8 mouse cellular contexts compared by ENCODE assay signal in genomic region chr6:94648496-94648895, GRCm38 (mm10). TPM values are rescaled to one million over a fixed set of nuclear protein-coding genes. Genes with fewer than 3 reads are reported as not detected.
DNase-seq lines count a peak whose midpoint lies in the region; ATAC-seq and TF ChIP-seq lines count a peak whose summit lies in the region.

No protein-coding gene starts in this region.

- peak overlapping the region; percentile 88 for H3K27ac ChIP-seq in kidney, embryonic 15.5 days
- peak overlapping the region; percentile 78 for H3K27ac ChIP-seq in embryonic facial prominence, embryonic 13.5 days
- H3K27ac ChIP-seq in hindbrain, embryonic 16.5 days (ENCODE audit: low read depth, low read length) = peak overlapping the region; percentile 69
- H3K27ac ChIP-seq in midbrain, postnatal 0 days (ENCODE audit: low read depth, low read length) = 0 out of 2 replicates have a peak overlapping the region, but pooled peaks have one; percentile 21

- H3K9me3 ChIP-seq in kidney, embryonic 15.5 days (replicated peaks) = no peaks in the 10 kb centered on the region
- no peaks in the 10 kb centered on the region for H3K9me3 ChIP-seq in embryonic facial prominence, embryonic 13.5 days
- no peaks in the 10 kb centered on the region for H3K9me3 ChIP-seq in hindbrain, embryonic 16.5 days (ENCODE audit: control insufficient read depth, low read length)
- H3K9me3 ChIP-seq in midbrain, postnatal 0 days (ENCODE audit: low read length) = no peaks in the 10 kb centered on the region

- no peak overlapping the region for H3K4me2 ChIP-seq in kidney, embryonic 15.5 days
- H3K4me2 ChIP-seq in embryonic facial prominence, embryonic 13.5 days = peak overlapping the region; percentile 37; the same call in 1 of the 2 replicates
- peak overlapping the region; percentile 4; the same call in 1 of the 2 replicates for H3K4me2 ChIP-seq in hindbrain, embryonic 16.5 days (ENCODE audit: low read length)
- no peak overlapping the region for H3K4me2 ChIP-seq in midbrain, postnatal 0 days (ENCODE audit: low read depth, low read length, poor library complexity, severe bottlenecking)

- ATAC-seq in kidney, embryonic 15.5 days (replicated peaks; ENCODE audit: low FRiP score) = no peak
- ATAC-seq in embryonic facial prominence, embryonic 13.5 days (ENCODE audit: insufficient number of reproducible peaks, insufficient read depth, low FRiP score, low TSS enrichment, low read depth) = no peak
- no peak for ATAC-seq in hindbrain, embryonic 16.5 days
- ATAC-seq in midbrain, postnatal 0 days (ENCODE audit: low FRiP score) = no peak

- no peaks in the 10 kb centered on the region for H3K27me3 ChIP-seq in kidney, embryonic 15.5 days
- no peaks in the 10 kb centered on the region; the same call in 1 of the 2 replicates for H3K27me3 ChIP-seq in embryonic facial prominence, embryonic 13.5 days
- no peaks in the 10 kb centered on the region for H3K27me3 ChIP-seq in hindbrain, embryonic 16.5 days (replicated peaks; ENCODE audit: control insufficient read depth, insufficient read depth, low read length)
- H3K27me3 ChIP-seq in midbrain, postnatal 0 days (ENCODE audit: insufficient read depth, low read length) = no peaks in the 10 kb centered on the region

- H3K36me3 ChIP-seq in kidney, embryonic 15.5 days = no peaks in the 10 kb centered on the region
- H3K36me3 ChIP-seq in embryonic facial prominence, embryonic 13.5 days = peaks cover 4% of the 10 kb centered on the region; the same call in 1 of the 2 replicates
- no peaks in the 10 kb centered on the region for H3K36me3 ChIP-seq in hindbrain, embryonic 16.5 days (ENCODE audit: control insufficient read depth, insufficient read depth, low read length)
- H3K36me3 ChIP-seq in midbrain, postnatal 0 days (ENCODE audit: insufficient read depth, low read length) = no peaks in the 10 kb centered on the region

- H3K9ac ChIP-seq in kidney, embryonic 15.5 days = peak overlapping the region; percentile 17; the same call in 1 of the 2 replicates
- H3K9ac ChIP-seq in embryonic facial prominence, embryonic 13.5 days = 0 out of 2 replicates have a peak overlapping the region, but pooled peaks have one; percentile 37
- H3K9ac ChIP-seq in hindbrain, embryonic 16.5 days (ENCODE audit: low read depth, low read length) = no peak overlapping the region
- no peak overlapping the region for H3K9ac ChIP-seq in midbrain, postnatal 0 days (replicated peaks; ENCODE audit: low read length, poor library complexity, severe bottlenecking)

- H3K4me1 ChIP-seq in kidney, embryonic 15.5 days = peaks cover 77% of the 10 kb centered on the region
- H3K4me1 ChIP-seq in embryonic facial prominence, embryonic 13.5 days = peaks cover 76% of the 10 kb centered on the region
- peaks cover 40% of the 10 kb centered on the region for H3K4me1 ChIP-seq in hindbrain, embryonic 16.5 days (ENCODE audit: control insufficient read depth, insufficient read depth, low read depth, low read length)
- peaks cover 3% of the 10 kb centered on the region for H3K4me1 ChIP-seq in midbrain, postnatal 0 days (ENCODE audit: insufficient read depth, low read length)

- no peak overlapping the region for H3K4me3 ChIP-seq in kidney, embryonic 15.5 days (replicated peaks)
- no peak overlapping the region for H3K4me3 ChIP-seq in embryonic facial prominence, embryonic 13.5 days
- H3K4me3 ChIP-seq in hindbrain, embryonic 16.5 days (ENCODE audit: low read length) = no peak overlapping the region
- H3K4me3 ChIP-seq in midbrain, postnatal 0 days (ENCODE audit: low read depth, low read length) = no peak overlapping the region

- DNase-seq in kidney, adult 18-20 months = no peak
- DNase-seq in midbrain, postnatal 0 days (ENCODE audit: low spot score) = no peak
- DNase-seq in spleen, postnatal 14 days (ENCODE audit: low spot score in 2 of 2) = no peak
- no peak for DNase-seq in thymus, postnatal 14 days
- no peak for DNase-seq in ovary, postnatal 10 days (ENCODE audit: low spot score)

- TF ChIP-seq CTCF in midbrain, postnatal 0 days (IDR thresholded peaks at IDR 0.05) = no peak

- 42% methylated on average over 4 of the region's 4 CpGs for WGBS in kidney, embryonic 15.5 days
- 31% methylated on average over 4 of the region's 4 CpGs for WGBS in embryonic facial prominence, embryonic 13.5 days
- WGBS in hindbrain, embryonic 16.5 days = 43% methylated on average over 4 of the region's 4 CpGs
- WGBS in midbrain, postnatal 0 days = 60% methylated on average over 4 of the region's 4 CpGs

RNA-seq across cellular contexts. Expression of gene Lrig1, which starts 51.5 kb away (rescaled TPM):
- polyA plus RNA-seq in kidney, embryonic 15.5 days (2015; fragmentation: Nextera tagmentation; extraction: Ambion mirVana) = 7.3 and 8.1 TPM in 2 replicates
- 17.4 and 18.9 TPM in 2 replicates for polyA plus RNA-seq in embryonic facial prominence, embryonic 13.5 days (2015; fragmentation: Nextera tagmentation; extraction: Ambion mirVana)
- 18.7 and 22.7 TPM in 2 replicates for polyA plus RNA-seq in hindbrain, embryonic 16.5 days (2015; fragmentation: Nextera tagmentation; extraction: Ambion mirVana)
- total RNA-seq in midbrain, postnatal 0 days (2014; rRNA removed) = 76.3 and 90.8 TPM in 2 replicates
- 16.6 and 22.6 TPM in 2 replicates for polyA plus RNA-seq in midbrain, postnatal 0 days (2015; fragmentation: Nextera tagmentation; extraction: Ambion mirVana)

Comparison
In these comparisons a context has a peak if more than half of its experiments do, and no peak if none do; other contexts are left out.
1. H3K27ac ChIP-seq: peak in every context shown above with its lines; median percentile 88 in kidney, embryonic 15.5 days; 78 in embryonic facial prominence, embryonic 13.5 days; 69 in hindbrain, embryonic 16.5 days; 21 in midbrain, postnatal 0 days.
2. H3K4me2 ChIP-seq: peak in embryonic facial prominence, embryonic 13.5 days (single experiment) and hindbrain, embryonic 16.5 days (single experiment); none in kidney, embryonic 15.5 days (single experiment) and midbrain, postnatal 0 days (single experiment).
3. H3K9ac ChIP-seq: peak in kidney, embryonic 15.5 days (single experiment) and embryonic facial prominence, embryonic 13.5 days (single experiment); none in hindbrain, embryonic 16.5 days (single experiment) and midbrain, postnatal 0 days (single experiment).